Mouse (Mus musculus): ENCODE data around the gene Wwox.

Wwox gene

GRCm38 (mm10) chr8:115109309-115109708 lies 669.9 kb downstream of the Wwox start:
- no peak for DNase-seq (ENCODE audit: low spot score)

- no peak for DNase-seq (ENCODE audit: low spot score)
Observed at GRCm38 (mm10) chr8:115110423-115110822, 671.0 kb downstream of the Wwox start.

- DNase-seq (ENCODE audit: low spot score), result no peak
Observed at GRCm38 (mm10) chr8:115112062-115112461, 672.6 kb downstream of the Wwox start.

GRCm38 (mm10) chr8:115114498-115114897 lies 675.0 kb downstream of the Wwox start:
- DNase-seq (ENCODE audit: low spot score), result no peak

- no peak for DNase-seq (ENCODE audit: low spot score)
Observed at GRCm38 (mm10) chr8:115126081-115126480, 686.6 kb downstream of the Wwox start.

- no peak for DNase-seq (ENCODE audit: low spot score)
Observed at GRCm38 (mm10) chr8:115126674-115127073, 687.2 kb downstream of the Wwox start.

GRCm38 (mm10) chr8:115129307-115129706 lies 689.9 kb downstream of the Wwox start:
- no peak for DNase-seq (ENCODE audit: low spot score)

- no peak for DNase-seq (ENCODE audit: low spot score)
Observed at GRCm38 (mm10) chr8:115133119-115133518, 693.7 kb downstream of the Wwox start.

GRCm38 (mm10) chr8:115133711-115134218 lies 694.3 kb downstream of the Wwox start:
- DNase-seq (ENCODE audit: low spot score), result no peak

GRCm38 (mm10) chr8:115136888-115137287 lies 697.4 kb downstream of the Wwox start:
- DNase-seq (ENCODE audit: low spot score), result no peak

GRCm38 (mm10) chr8:115141614-115142013 lies 702.2 kb downstream of the Wwox start:
- DNase-seq (ENCODE audit: low spot score), result no peak

- DNase-seq (ENCODE audit: low spot score), result no peak
Observed at GRCm38 (mm10) chr8:115143530-115144320, 704.3 kb downstream of the Wwox start.

GRCm38 (mm10) chr8:115147006-115147405 lies 707.6 kb downstream of the Wwox start:
- DNase-seq (ENCODE audit: low spot score), result no peak

- no peak for DNase-seq (ENCODE audit: low spot score)
Observed at GRCm38 (mm10) chr8:115150446-115151109, 711.1 kb downstream of the Wwox start.

GRCm38 (mm10) chr8:115151416-115151815 lies 712.0 kb downstream of the Wwox start:
- no peak for DNase-seq (ENCODE audit: low spot score)

- DNase-seq (ENCODE audit: low spot score), result no peak
Observed at GRCm38 (mm10) chr8:115154096-115154495, 714.6 kb downstream of the Wwox start.

- DNase-seq (ENCODE audit: low spot score), result no peak
Observed at GRCm38 (mm10) chr8:115156142-115156541, 716.7 kb downstream of the Wwox start.

- DNase-seq (ENCODE audit: low spot score), result no peak
Observed at GRCm38 (mm10) chr8:115157977-115158720, 718.7 kb downstream of the Wwox start.

- DNase-seq (ENCODE audit: low spot score), result no peak
Observed at GRCm38 (mm10) chr8:115158721-115159111, 719.3 kb downstream of the Wwox start.

GRCm38 (mm10) chr8:115159208-115159607 lies 719.8 kb downstream of the Wwox start:
- DNase-seq (ENCODE audit: low spot score), result no peak

- no peak for DNase-seq (ENCODE audit: low spot score)
Observed at GRCm38 (mm10) chr8:115159711-115160374, 720.4 kb downstream of the Wwox start.

- no peak for DNase-seq (ENCODE audit: low spot score)
Observed at GRCm38 (mm10) chr8:115160407-115160806, 721.0 kb downstream of the Wwox start.
